Mouse (Mus musculus) hematopoietic stem cell, adult 5-6 weeks (primary cell): ENCODE results near the gene Tbc1d25. TPM values are rescaled to one million over a fixed set of nuclear protein-coding genes. Genes with fewer than 3 reads are reported as not detected.

Source experiments
- ATAC-seq, 2 experiments: fragments of 125-278 bp in 1 of 2; replicated peaks in 1 of 2; 2 replicates each; pipeline ENCODE4 v1.8.0; 2016 to 2017; ENCODE audit warnings: inconsistent platforms in 2 of 2, mild to moderate bottlenecking in 2 of 2, moderate number of reproducible peaks in 2 of 2, low read depth in 1 of 2, moderate TSS enrichment in 1 of 2; ENCODE audit not compliant: low FRiP score in 2 of 2, poor library complexity in 2 of 2, severe bottlenecking in 2 of 2, insufficient read depth in 1 of 2, low TSS enrichment in 1 of 2
- total RNA-seq: library from RNA; stranded (forward); fragments of 172-1452, 232-1000 nt; gene quantifications from 2 replicates; pipeline ENCODE4 v1.2.3, GENCODE M21; 2017

Tbc1d25 gene
- total RNA-seq, 1 experiment from 2014 or later: 8.2 TPM

DNA sequence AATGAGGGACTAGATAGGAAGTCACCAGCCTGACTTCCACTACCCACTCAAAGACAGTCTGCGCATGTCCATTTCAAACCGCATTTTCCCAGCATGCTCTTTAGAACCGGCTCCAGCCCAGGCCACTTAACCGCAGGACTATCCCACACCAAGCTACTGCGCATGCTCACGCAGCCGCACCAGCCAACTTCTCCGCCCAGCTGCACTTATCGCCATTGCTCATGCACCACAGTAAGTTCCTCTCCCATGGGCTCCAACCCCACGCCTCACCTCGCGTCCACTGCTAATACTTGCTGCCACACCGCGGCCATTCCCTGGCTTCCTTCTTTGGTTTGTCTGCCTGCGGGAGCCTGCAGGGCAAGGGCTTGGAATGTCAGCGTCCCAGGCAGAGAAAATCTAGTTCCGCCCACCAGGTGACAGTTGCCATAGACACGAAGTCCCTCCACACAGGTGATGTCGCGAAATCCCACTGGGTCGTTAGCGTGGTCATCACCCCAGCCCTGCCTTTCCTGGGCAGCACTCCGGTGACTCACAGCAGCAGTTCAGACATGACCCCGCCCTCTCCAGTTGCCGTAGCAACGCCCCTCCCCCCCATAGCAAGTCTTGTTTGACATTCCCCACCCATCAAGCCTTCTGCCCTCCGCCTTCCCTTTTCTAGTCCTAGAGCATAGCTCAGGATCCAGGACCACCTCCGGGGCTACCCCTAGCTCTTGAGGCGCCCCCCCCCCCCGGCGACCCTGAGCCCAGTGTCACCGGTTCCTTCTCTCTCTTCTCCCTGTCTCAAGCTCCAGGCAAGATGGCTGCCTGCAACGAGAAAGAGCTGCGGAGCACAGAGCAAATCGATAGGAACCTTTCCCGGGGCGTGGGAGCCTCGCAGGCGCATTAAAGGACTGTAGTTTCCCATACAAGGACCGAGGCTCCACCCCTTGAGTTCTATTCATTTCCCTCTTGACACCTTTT, 43.7 kb downstream of the Tbc1d25 start, which contains the start of gene Wdr13:
Gene Wdr13 (minus strand): TSS at position 876 of the 960 bp plus-strand sequence.
- peak; percentile 88 to 91 for ATAC-seq

DNA sequence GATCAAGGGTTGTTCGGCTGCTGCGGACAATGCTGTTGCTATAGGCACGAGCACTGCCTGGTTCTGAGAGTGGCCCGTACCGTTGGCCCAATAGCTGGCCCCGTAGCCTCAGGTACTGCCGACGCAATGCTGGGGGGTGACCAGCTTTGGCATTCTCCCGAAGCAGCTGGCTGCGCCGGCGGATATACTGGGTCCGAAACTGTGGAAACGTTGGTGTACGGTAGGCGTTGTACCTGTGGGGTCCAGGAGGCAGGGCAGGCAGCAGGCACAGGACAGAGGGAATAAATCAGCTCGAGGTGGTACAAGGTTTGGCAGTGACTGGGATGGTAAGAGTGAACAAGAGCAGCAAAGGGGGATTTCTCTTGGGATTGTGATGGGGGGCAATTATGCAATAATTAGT, 44.6 kb downstream of the Tbc1d25 start:
- ATAC-seq: no peak

DNA sequence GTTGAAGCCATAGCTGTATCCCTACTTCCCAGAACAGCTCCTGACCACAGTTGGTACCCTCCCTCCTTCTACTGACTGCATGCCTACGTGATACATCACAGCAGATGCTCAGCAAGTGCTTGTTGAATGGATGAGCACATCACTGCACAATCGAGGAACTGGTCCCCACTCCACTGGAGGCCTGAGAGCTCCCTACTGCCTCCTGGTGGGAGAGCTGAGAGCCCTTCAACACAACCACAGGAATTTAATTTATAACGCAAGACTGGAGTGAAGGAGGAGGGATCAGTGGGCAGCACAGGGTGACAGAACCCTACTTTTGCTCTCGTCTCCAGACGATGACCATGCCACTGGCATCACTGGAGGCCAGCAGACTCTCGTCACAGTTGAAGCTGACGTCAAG, 50.7 kb downstream of the Tbc1d25 start:
- peak in 1 of 2 experiments; percentile 39; a peak in 1 of 4 replicates for ATAC-seq

DNA sequence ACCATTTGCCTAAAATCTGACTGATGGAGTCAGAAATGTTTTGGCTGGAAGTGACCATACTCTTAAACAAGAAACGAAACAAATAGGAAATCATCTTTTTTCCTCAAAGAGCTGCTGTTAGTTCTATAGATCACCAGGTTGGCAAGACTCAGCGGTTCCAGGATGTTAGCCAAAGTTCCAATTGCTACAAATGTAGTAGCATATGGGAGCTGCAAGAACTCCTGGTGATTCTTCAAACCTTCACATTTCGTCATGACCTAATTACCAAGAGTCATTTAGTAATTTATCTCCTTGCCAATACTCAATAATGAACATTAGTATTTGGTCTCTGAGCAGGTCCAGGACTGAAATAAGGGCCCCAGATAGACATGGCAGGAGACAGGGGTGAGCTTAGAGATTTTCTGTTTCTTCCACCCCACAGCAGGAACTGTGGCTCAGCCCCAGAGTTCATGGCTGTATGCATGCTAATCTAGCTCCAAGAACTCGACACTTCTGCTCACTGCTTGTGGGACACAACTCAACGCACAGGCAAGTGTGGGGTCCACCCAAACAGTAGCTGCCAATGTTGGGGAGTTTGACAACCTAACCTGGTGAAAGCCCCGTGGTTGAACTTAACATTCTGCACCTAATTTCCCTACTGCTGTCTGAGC, 52.0 kb downstream of the Tbc1d25 start:
- ATAC-seq: no peak

DNA sequence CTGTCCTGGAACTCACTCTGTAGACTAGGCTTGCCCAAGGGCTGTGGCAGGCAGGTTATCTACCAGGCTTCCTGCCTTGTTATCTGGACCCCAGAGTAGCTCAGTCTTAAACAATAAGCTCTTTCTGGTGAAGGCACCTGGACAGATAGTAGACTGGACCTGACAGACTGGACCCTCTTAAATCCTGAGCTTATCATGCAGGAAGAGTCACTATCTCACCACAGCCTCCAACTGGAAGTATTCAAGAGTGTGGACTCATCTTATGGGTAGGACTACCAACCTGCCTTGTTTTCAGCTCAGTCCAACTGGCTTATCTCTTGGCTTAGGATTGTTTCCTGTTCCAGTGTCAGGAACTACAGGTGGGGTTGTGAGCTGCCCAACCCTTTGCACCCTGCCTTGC, 58.7 kb downstream of the Tbc1d25 start:
- no peak for ATAC-seq

DNA sequence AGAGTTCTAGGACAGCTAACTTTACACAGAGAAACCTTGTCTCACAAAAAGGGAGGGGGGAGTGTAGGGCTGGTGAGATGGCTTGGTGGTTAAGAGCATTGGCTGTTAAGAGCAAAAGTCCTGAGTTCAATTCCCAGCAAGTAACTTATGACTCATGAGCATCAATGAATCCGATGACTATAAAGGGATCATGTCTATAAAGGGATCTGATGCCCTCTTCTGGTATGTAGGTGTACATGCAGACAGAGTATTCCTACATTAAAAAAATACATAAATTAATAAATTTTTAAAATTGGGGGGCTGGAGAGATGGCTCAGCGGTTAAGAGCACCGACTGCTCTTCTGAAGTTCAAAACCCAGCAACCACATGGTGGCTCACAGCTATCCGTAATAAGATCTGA, 60.7 kb downstream of the Tbc1d25 start:
- ATAC-seq: no peak

DNA sequence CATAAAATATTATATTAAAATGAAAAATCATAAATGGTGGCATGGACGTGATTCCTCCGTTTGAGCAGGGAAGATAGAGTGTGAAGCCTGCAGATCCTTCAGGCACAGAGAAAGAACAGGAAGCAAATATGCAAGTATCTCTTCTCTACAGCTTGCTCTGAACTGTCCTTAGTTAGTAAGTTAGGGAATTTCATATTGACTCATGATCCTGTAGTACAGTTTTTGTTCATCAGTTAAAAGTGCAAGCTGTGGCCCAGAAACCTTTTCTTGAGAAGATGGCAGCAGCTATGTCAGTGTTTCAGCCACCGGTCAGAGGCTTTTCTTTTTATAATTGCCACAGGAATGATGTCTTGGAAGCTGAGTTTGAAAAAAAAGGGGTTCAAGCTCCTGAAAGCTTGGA, 71.0 kb downstream of the Tbc1d25 start:
- no peak for ATAC-seq

Other genes starting within 250 kb of the Tbc1d25 start
- not detected in 2 replicates for gene Eras, start 247.6 kb downstream of the Tbc1d25 start, total RNA-seq
- 10.0 and 32.9 TPM in 2 replicates for gene Hdac6, start 228.3 kb downstream of the Tbc1d25 start, total RNA-seq
- 8.6 and 19.1 TPM in 2 replicates for gene Gata1, start 198.1 kb downstream of the Tbc1d25 start, total RNA-seq
- not detected in 2 replicates for gene Glod5, start 157.7 kb downstream of the Tbc1d25 start, total RNA-seq
- gene Suv39h1, start 101.4 kb downstream of the Tbc1d25 start, total RNA-seq: 51.2 and 65.4 TPM in 2 replicates
- gene Was, start 85.7 kb downstream of the Tbc1d25 start, total RNA-seq: 97.1 and 98.4 TPM in 2 replicates
- gene Wdr13, start 43.3 kb downstream of the Tbc1d25 start, total RNA-seq: 41.6 and 44.4 TPM in 2 replicates
- 1,086 and 1,580 TPM in 2 replicates for gene Rbm3, start 30.3 kb downstream of the Tbc1d25 start, total RNA-seq
- 59.0 and 60.6 TPM in 2 replicates for gene Ebp, start 17.3 kb upstream of the Tbc1d25 start, total RNA-seq
- gene Porcn, start 30.3 kb upstream of the Tbc1d25 start, total RNA-seq: 1.0 and 2.6 TPM in 2 replicates
- gene Ftsj1, start 76.2 kb upstream of the Tbc1d25 start, total RNA-seq: 17.3 and 25.9 TPM in 2 replicates
- gene Slc38a5, start 95.0 kb upstream of the Tbc1d25 start, total RNA-seq: 1.6 and 6.6 TPM in 2 replicates
- gene Ssxb10, start 151.2 kb upstream of the Tbc1d25 start, total RNA-seq: 1.3 TPM in 1 of 2 replicates, not detected in the other
- gene Ssxb9, start 190.8 kb upstream of the Tbc1d25 start, total RNA-seq: not detected in 2 replicates
- gene Ssxb1, start 237.1 kb upstream of the Tbc1d25 start, total RNA-seq: not detected in 2 replicates